Mouse (Mus musculus) midbrain, embryonic 16.5 days (tissue): ENCODE data around the gene Cela1. TPM values are rescaled to one million over a fixed set of nuclear protein-coding genes. Genes with fewer than 3 reads are reported as not detected.

ENCODE experiments used
- ATAC-seq: fragments of 200-750 bp; cut with Nextera tagmentation; 2 replicates; pipeline ENCODE4 v1.8.0; 2017; ENCODE audit warnings: moderate TSS enrichment
- H3K27ac ChIP-seq: fragments of 300-500 bp; sonication (generic); 2 replicates; pipeline ENCODE4 v1.5.1; 2014; ENCODE audit warnings: mild to moderate bottlenecking, low read length, mixed read lengths
- H3K27me3 ChIP-seq: fragments of 300-500 bp; sonication (generic); 2 replicates; pipeline ENCODE4 v1.6.1; 2014; ENCODE audit warnings: low read depth, low read length, mixed read lengths; ENCODE audit not compliant: control insufficient read depth, insufficient read depth
- H3K36me3 ChIP-seq: fragments of 300-500 bp; sonication (generic); 2 replicates; pipeline ENCODE4 v1.6.1; 2014; ENCODE audit warnings: mild to moderate bottlenecking, low read length, moderate library complexity, mixed read lengths; ENCODE audit not compliant: control insufficient read depth, insufficient read depth
- H3K4me1 ChIP-seq: fragments of 300-500 bp; sonication (generic); 2 replicates; pipeline ENCODE4 v1.6.1; 2014; ENCODE audit warnings: mild to moderate bottlenecking, low read length, mixed read lengths; ENCODE audit not compliant: control insufficient read depth, insufficient read depth
- H3K4me2 ChIP-seq: fragments of 300-500 bp; sonication (generic); 2 replicates; pipeline ENCODE4 v1.6.1; 2014; ENCODE audit warnings: mild to moderate bottlenecking, low read length, mixed read lengths
- H3K4me3 ChIP-seq: fragments of 300-500 bp; sonication (generic); 2 replicates; pipeline ENCODE4 v1.5.1; 2014; ENCODE audit warnings: low read depth, mild to moderate bottlenecking, low read length, moderate library complexity, mixed read lengths
- H3K9ac ChIP-seq: fragments of 300-500 bp; sonication (generic); 2 replicates; pipeline ENCODE4 v1.6.1; 2014; ENCODE audit warnings: low read depth, low read length, mixed read lengths
- H3K9me3 ChIP-seq: fragments of 300-500 bp; sonication (generic); replicated peaks from 2 replicates; pipeline ENCODE4 v1.6.1; 2014; ENCODE audit warnings: mild to moderate bottlenecking, low read length, mixed read lengths; ENCODE audit not compliant: control insufficient read depth, poor library complexity, severe bottlenecking
- WGBS: fragments of 180-500 bp; shearing (Covaris S2); extraction: QIAGEN DNeasy Blood & Tissue Kit; methylation state at CpG from one replicate; pipeline ENCODE4 v1.1.7; 2014; 5-methylcytosine and 5-hydroxymethylcytosine counted together
- polyA plus RNA-seq: library from polyadenylated mRNA; unstranded; fragments of >200 nt; fragmentation: Nextera tagmentation; extraction: Ambion mirVana; gene quantifications from 2 replicates; pipeline ENCODE4 v1.2.1, GENCODE M21; 2015

The Cela1 gene
- polyA plus RNA-seq, 1 experiment from 2014 or later = 0.85 TPM

DNA sequence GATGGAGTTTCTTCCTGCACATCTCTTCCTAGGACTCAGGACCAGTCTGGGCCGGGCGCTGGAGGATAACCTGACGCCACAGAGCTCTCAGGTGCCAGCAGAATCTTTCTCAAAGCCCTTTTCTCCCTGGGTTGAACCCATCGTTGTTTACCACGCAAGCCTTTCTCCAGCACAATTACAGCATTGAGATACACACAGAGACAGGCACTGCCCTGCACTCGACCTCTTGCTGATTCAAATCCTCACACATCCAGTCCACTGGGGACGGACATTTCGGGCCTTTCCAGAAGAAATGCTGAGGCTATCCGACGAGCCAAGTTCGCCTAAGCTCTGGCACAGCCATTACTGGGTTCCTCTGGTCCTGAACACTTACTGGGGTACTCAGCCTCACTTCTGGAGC lies 39.0 kb upstream of the Cela1 start:
- no peaks in the 10 kb centered on the region for H3K9me3 ChIP-seq
- no peak overlapping the region for H3K9ac ChIP-seq
- no peak overlapping the region for H3K4me3 ChIP-seq
- H3K4me2 ChIP-seq = no peak overlapping the region
- no peak overlapping the region for H3K27ac ChIP-seq
- H3K27me3 ChIP-seq = peaks cover 29% of the 10 kb centered on the region
- no peak for ATAC-seq
- peaks cover 4% of the 10 kb centered on the region for H3K4me1 ChIP-seq
- no peaks in the 10 kb centered on the region for H3K36me3 ChIP-seq
- 86% methylated on average over 11 of the region's 11 CpGs for WGBS

GRCm38 (mm10) chr15:100723505-100723904 lies 35.8 kb upstream of the Cela1 start:
- Histone ChIP-seq H3K4me1 (no peaks in the 10 kb centered on the region; the same call in 1 of the 2 replicates), H3K9me3 (no peaks in the 10 kb centered on the region), H3K9ac (no peak overlapping the region), H3K27ac (no peak overlapping the region), H3K36me3 (no peaks in the 10 kb centered on the region), H3K4me2 (no peak overlapping the region), H3K27me3 (peaks cover 10% of the 10 kb centered on the region), H3K4me3 (no peak overlapping the region)
- no peak for ATAC-seq
- WGBS = 82% methylated on average over 14 of the region's 14 CpGs

DNA sequence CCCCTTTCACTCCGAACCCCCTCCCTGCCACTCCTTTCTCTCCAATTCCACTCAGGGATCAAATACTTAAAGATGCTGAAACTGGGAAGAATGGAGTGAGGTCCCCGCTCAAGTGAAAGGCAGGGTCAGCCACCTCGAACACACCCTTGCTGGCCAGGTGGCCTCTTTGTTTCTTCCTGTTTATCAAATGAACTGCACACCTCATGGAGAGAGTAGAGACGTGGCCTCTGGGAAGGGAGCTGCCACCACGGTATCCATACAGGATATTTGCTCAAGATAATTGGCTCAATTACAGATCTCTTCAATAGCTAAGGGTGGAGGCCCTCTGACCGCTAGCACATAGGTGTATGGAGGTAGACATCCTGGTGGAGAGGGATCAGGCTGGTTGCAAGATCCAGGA lies 34.8 kb upstream of the Cela1 start:
- no peaks in the 10 kb centered on the region for H3K4me1 ChIP-seq
- H3K9me3 ChIP-seq = no peaks in the 10 kb centered on the region
- no peak for ATAC-seq
- no peak overlapping the region for H3K9ac ChIP-seq
- H3K36me3 ChIP-seq = no peaks in the 10 kb centered on the region
- peaks cover under 1% of the 10 kb centered on the region for H3K27me3 ChIP-seq
- no peak overlapping the region for H3K4me3 ChIP-seq
- 75% methylated on average over 6 of the region's 6 CpGs for WGBS
- H3K4me2 ChIP-seq = no peak overlapping the region
- H3K27ac ChIP-seq = no peak overlapping the region

DNA sequence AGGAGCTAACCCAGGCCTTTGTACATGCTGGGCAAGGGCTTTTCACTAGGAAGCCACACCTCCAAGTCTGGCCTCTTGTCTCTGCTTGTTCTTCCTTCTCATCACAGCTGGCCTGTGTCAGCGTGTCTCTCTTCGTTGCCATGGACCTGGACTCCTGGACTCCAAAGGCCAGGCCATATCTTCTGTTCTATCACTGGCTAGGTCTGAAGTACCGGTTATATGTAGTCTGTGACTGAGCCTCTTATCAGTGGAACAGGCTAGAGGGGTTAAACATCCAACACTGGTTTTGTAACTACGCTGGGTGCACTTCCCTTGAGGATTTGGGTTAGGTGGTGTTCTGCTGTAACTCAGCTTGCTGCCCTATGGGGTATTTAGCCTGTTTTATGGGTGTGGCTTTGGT lies 34.3 kb upstream of the Cela1 start:
- WGBS = 63% methylated on average over 4 of the region's 4 CpGs
- Histone ChIP-seq H3K4me1 (no peaks in the 10 kb centered on the region), H3K4me3 (no peak overlapping the region), H3K36me3 (no peaks in the 10 kb centered on the region), H3K9me3 (no peaks in the 10 kb centered on the region), H3K27me3 (no peaks in the 10 kb centered on the region), H3K27ac (no peak overlapping the region), H3K9ac (no peak overlapping the region), H3K4me2 (no peak overlapping the region)
- no peak for ATAC-seq

DNA sequence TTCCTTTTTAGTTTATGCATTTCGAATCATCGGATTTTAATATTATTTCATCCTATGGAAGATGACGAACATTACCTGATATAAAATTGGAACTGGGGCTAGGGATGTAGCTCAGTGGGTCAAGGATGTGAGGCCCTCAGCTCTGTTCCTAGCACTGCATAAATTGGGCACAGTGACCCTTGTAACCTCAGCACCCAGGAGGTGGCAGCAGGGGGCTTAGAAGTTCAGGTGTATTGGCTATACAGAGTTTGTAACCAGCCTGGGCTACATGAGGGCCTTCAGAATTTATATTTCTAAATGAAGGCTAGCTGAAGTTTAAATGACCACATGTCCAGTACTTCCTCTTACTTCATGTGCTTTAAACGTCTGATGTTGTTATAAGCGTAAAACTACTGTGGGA lies 33.7 kb upstream of the Cela1 start:
- H3K4me3 ChIP-seq = no peak overlapping the region
- H3K4me1 ChIP-seq = no peaks in the 10 kb centered on the region
- no peak for ATAC-seq
- no peak overlapping the region for H3K27ac ChIP-seq
- H3K36me3 ChIP-seq = no peaks in the 10 kb centered on the region
- 88% methylated on average over 5 of the region's 5 CpGs for WGBS
- no peak overlapping the region for H3K9ac ChIP-seq
- no peaks in the 10 kb centered on the region for H3K27me3 ChIP-seq
- H3K4me2 ChIP-seq = no peak overlapping the region
- no peaks in the 10 kb centered on the region for H3K9me3 ChIP-seq

DNA sequence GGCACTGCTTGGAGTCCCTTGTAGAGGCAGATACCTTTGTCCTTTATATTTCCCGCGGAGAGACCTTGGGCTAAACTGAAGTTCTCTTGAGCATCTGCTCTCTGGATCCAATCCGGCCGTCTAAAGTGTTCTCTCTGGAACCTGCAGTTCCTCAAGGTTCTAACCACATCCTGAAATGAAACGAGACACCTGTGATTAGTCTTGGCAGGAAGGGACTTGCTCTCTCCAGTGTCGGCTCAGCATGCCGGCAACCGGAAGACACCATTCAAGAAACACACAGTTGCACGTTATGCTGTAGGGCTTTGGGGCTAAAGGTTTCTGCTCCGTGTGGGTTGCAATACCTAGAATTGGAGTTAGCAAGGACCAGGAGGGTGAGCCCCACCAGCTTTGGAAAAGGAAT lies 32.3 kb upstream of the Cela1 start:
- Histone ChIP-seq H3K9ac (no peak overlapping the region), H3K9me3 (no peaks in the 10 kb centered on the region), H3K27ac (no peak overlapping the region), H3K4me3 (no peak overlapping the region), H3K4me1 (no peaks in the 10 kb centered on the region), H3K36me3 (no peaks in the 10 kb centered on the region), H3K27me3 (no peaks in the 10 kb centered on the region), H3K4me2 (no peak overlapping the region)
- no peak for ATAC-seq
- WGBS = 89% methylated on average over 10 of the region's 10 CpGs

DNA sequence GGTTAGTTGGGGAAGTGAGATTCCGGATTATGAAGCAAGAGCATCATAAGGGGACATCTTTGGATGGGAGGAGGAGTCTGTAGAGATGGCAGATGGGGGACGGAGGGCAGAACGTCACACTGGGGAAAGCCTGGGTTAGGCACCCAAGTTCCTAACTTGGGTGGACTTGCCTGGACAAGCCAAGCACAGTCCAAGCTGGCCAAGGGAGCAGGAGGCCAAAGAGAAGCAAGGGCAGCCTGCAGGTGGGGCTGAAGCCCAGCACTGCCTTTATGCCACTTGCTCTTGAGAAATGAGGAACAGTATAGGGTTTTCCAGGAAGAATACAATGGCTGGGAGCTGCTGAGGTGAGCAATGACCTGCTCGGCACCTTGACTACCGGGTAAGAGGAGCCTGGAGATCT lies 31.5 kb upstream of the Cela1 start:
- Histone ChIP-seq H3K36me3 (no peaks in the 10 kb centered on the region), H3K4me2 (no peak overlapping the region), H3K27me3 (no peaks in the 10 kb centered on the region), H3K27ac (no peak overlapping the region), H3K9ac (no peak overlapping the region), H3K9me3 (no peaks in the 10 kb centered on the region), H3K4me1 (no peaks in the 10 kb centered on the region), H3K4me3 (no peak overlapping the region)
- no peak for ATAC-seq
- WGBS = 95% methylated on average over 5 of the region's 5 CpGs

DNA sequence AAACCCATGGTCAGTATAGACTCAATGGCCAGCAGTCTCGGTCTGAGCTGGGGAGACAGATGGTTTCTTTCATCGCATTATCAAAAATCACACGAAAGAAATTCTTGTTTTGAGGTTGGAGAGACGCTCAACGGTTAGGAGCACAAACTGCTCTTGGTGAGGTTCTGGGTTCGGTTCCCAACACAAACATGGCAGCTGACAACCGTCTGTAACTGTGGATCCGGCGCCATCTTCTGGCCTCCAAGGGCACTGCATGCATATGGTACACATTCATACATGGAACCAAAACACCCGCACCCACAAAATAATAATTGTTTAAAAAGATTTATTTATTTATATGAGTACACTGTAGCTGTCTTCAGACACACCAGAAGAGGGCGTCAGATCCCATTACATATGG lies 30.9 kb upstream of the Cela1 start:
- H3K36me3 ChIP-seq = no peaks in the 10 kb centered on the region
- no peaks in the 10 kb centered on the region for H3K4me1 ChIP-seq
- no peak for ATAC-seq
- no peaks in the 10 kb centered on the region for H3K9me3 ChIP-seq
- H3K9ac ChIP-seq = no peak overlapping the region
- H3K27me3 ChIP-seq = no peaks in the 10 kb centered on the region
- H3K4me3 ChIP-seq = no peak overlapping the region
- H3K27ac ChIP-seq = no peak overlapping the region
- H3K4me2 ChIP-seq = no peak overlapping the region
- WGBS = 84% methylated on average over 11 of the region's 11 CpGs

GRCm38 (mm10) chr15:100717933-100718332 lies 30.2 kb upstream of the Cela1 start:
- no peak overlapping the region for H3K4me3 ChIP-seq
- ATAC-seq = no peak
- H3K4me2 ChIP-seq = no peak overlapping the region
- no peak overlapping the region for H3K9ac ChIP-seq
- WGBS = 84% methylated on average over 6 of the region's 6 CpGs
- H3K9me3 ChIP-seq = no peaks in the 10 kb centered on the region
- no peaks in the 10 kb centered on the region for H3K27me3 ChIP-seq
- no peaks in the 10 kb centered on the region for H3K4me1 ChIP-seq
- H3K27ac ChIP-seq = no peak overlapping the region
- no peaks in the 10 kb centered on the region for H3K36me3 ChIP-seq
